Mouse (Mus musculus) lung, embryonic 14.5 days (tissue): Measurements from ENCODE around the gene Atp6ap1. TPM values are rescaled to one million over a fixed set of nuclear protein-coding genes. Genes with fewer than 3 reads are reported as not detected.

Source experiments
- ATAC-seq: fragments of 200-750 bp; cut with Nextera tagmentation; 2 replicates; pipeline ENCODE4 v1.8.0; 2017; ENCODE audit warnings: mild to moderate bottlenecking, moderate TSS enrichment, moderate library complexity; ENCODE audit not compliant: insufficient read depth
- DNase-seq: peaks from one replicate; pipeline ENCODE4 v3.0.0-alpha.2; 2015
- H3K27ac ChIP-seq: fragments of 300-500 bp; sonication (generic); 2 replicates; pipeline ENCODE4 v1.5.1; 2014; ENCODE audit warnings: low read depth, mild to moderate bottlenecking, moderate library complexity
- H3K27me3 ChIP-seq: fragments of 300-500 bp; sonication (generic); 2 replicates; pipeline ENCODE4 v1.6.1; 2014; ENCODE audit warnings: low read length, control low read depth; ENCODE audit not compliant: insufficient read depth
- H3K36me3 ChIP-seq: fragments of 300-500 bp; sonication (generic); 2 replicates; pipeline ENCODE4 v1.6.1; 2014; ENCODE audit warnings: control low read depth; ENCODE audit not compliant: insufficient read depth
- H3K4me1 ChIP-seq: fragments of 300-500 bp; sonication (generic); 2 replicates; pipeline ENCODE4 v1.6.1; 2014; ENCODE audit warnings: antibody characterized with exemption, control low read depth; ENCODE audit not compliant: insufficient read depth
- H3K4me2 ChIP-seq: fragments of 300-500 bp; sonication (generic); 2 replicates; pipeline ENCODE4 v1.6.1; 2014; ENCODE audit warnings: mild to moderate bottlenecking
- H3K4me3 ChIP-seq: fragments of 300-500 bp; sonication (generic); 2 replicates; pipeline ENCODE4 v1.5.1; 2014; ENCODE audit warnings: low read depth, low read length
- H3K9ac ChIP-seq: fragments of 300-500 bp; sonication (generic); 2 replicates; pipeline ENCODE4 v1.6.1; 2014
- H3K9me3 ChIP-seq: fragments of 300-500 bp; sonication (generic); 2 replicates; pipeline ENCODE4 v1.6.1; 2016; ENCODE audit warnings: low read depth, low read length, control low read depth
- CTCF ChIP-seq: IDR thresholded peaks from 2 replicates; pipeline ENCODE4 v1.5.1; 2016; ENCODE audit warnings: antibody characterized with exemption, low read depth
- WGBS: fragments of 180-500 bp; shearing (Covaris S2); extraction: QIAGEN DNeasy Blood & Tissue Kit; methylation state at CpG from one replicate; pipeline ENCODE4 v1.1.7; 2014; 5-methylcytosine and 5-hydroxymethylcytosine counted together
- polyA plus RNA-seq: library from polyadenylated mRNA; unstranded; fragments of >200 nt; fragmentation: Nextera tagmentation; extraction: Ambion mirVana; gene quantifications from 2 replicates; pipeline ENCODE4 v1.2.1, GENCODE M21; 2014

Gene Atp6ap1
- polyA plus RNA-seq, 1 experiment from 2014 or later, result 117 TPM

- Histone ChIP-seq H3K27me3 (no peaks in the 10 kb centered on the region), H3K9me3 (no peaks in the 10 kb centered on the region), H3K27ac (peak within 1 kb of the TSS; percentile 81), H3K36me3 (peaks cover 71% of the 10 kb centered on the region), H3K4me1 (no peaks in the 10 kb centered on the region), H3K4me2 (peak within 1 kb of the TSS; percentile 69), H3K9ac (peak within 1 kb of the TSS; percentile 59), H3K4me3 (peak within 1 kb of the TSS; percentile 55)
- peak; percentile 24 for TF ChIP-seq CTCF
- WGBS, result 12% methylated on average over 40 of the region's 41 CpGs
- ATAC-seq, result peak; percentile 88
- peak; percentile 81 for DNase-seq
Observed at GRCm38 (mm10) chrX:74304867-74305700, 8.2 kb downstream of the Atp6ap1 start, which contains the start of gene Gdi1. Gdi1 (plus strand) TSS chrX:74304998.

GRCm38 (mm10) chrX:74312540-74313464 is 15.9 kb downstream of the Atp6ap1 start, which contains the start of gene Fam50a:
Fam50a (plus strand) TSS chrX:74313033.
- Histone ChIP-seq H3K27me3 (no peaks in the 10 kb centered on the region), H3K4me1 (no peaks in the 10 kb centered on the region), H3K9me3 (no peaks in the 10 kb centered on the region), H3K4me3 (peak within 1 kb of the TSS; percentile 59), H3K9ac (peak within 1 kb of the TSS; percentile 62), H3K36me3 (peaks cover 31% of the 10 kb centered on the region), H3K27ac (peak within 1 kb of the TSS; percentile 77), H3K4me2 (peak within 1 kb of the TSS; percentile 69)
- DNase-seq, result peak; percentile 94
- ATAC-seq, result peak; percentile 98
- TF ChIP-seq CTCF, result no peak
- 10% methylated on average over 58 of the region's 59 CpGs for WGBS

GRCm38 (mm10) chrX:74328725-74329161 is 31.8 kb downstream of the Atp6ap1 start, which contains the start of gene Plxna3:
Plxna3 (plus strand) TSS chrX:74329066.
- H3K4me3 ChIP-seq, result peak within 1 kb of the TSS; percentile 48

GRCm38 (mm10) chrX:74329215-74329671 is 32.3 kb downstream of the Atp6ap1 start:
- ATAC-seq (peak; percentile 27; the same call in 1 of the 2 replicates), DNase-seq (no peak)
- H3K9me3 ChIP-seq, result no peaks in the 10 kb centered on the region
- no peaks in the 10 kb centered on the region for H3K4me1 ChIP-seq
- WGBS, result 18% methylated on average over 10 of the region's 10 CpGs
- H3K9ac ChIP-seq, result peak overlapping the region; percentile 56
- H3K36me3 ChIP-seq, result 0 out of 2 replicates have a peak, but pooled peaks cover 9% of the 10 kb centered on the region
- H3K27ac ChIP-seq, result no peak overlapping the region
- peak overlapping the region; percentile 48 for H3K4me3 ChIP-seq
- H3K4me2 ChIP-seq, result peak overlapping the region; percentile 69
- no peak for TF ChIP-seq CTCF
- no peaks in the 10 kb centered on the region for H3K27me3 ChIP-seq

More at GRCm38 (mm10) chrX:74328725-74329161, 31.8 kb downstream of the Atp6ap1 start, which contains the start of gene Plxna3:
- WGBS, result 7% methylated on average over 19 of the region's 30 CpGs
- Histone ChIP-seq H3K9me3 (no peaks in the 10 kb centered on the region), H3K4me2 (peak within 1 kb of the TSS; percentile 69), H3K4me1 (no peaks in the 10 kb centered on the region), H3K36me3 (0 out of 2 replicates have a peak, but pooled peaks cover 6% of the 10 kb centered on the region), H3K27ac (peak within 1 kb of the TSS; percentile 70; the same call in 1 of the 2 replicates), H3K9ac (peak within 1 kb of the TSS; percentile 56), H3K27me3 (no peaks in the 10 kb centered on the region)
- DNase-seq (peak; percentile 79), ATAC-seq (peak; percentile 95)
- TF ChIP-seq CTCF, result no peak

- H3K9me3 ChIP-seq, result no peaks in the 10 kb centered on the region
- no peaks in the 10 kb centered on the region for H3K27me3 ChIP-seq
- H3K36me3 ChIP-seq, result 0 out of 2 replicates have a peak, but pooled peaks cover 13% of the 10 kb centered on the region
- ATAC-seq (no peak), DNase-seq (no peak)
- TF ChIP-seq CTCF, result no peak
- H3K9ac ChIP-seq, result peak overlapping the region; percentile 56; the same call in 1 of the 2 replicates
- WGBS, result 27% methylated on average over 2 of the region's 2 CpGs
- H3K27ac ChIP-seq, result no peak overlapping the region; the same call in 1 of the 2 replicates
- peak overlapping the region; percentile 69 for H3K4me2 ChIP-seq
- H3K4me3 ChIP-seq, result peak overlapping the region; percentile 48
- no peaks in the 10 kb centered on the region for H3K4me1 ChIP-seq
Observed at GRCm38 (mm10) chrX:74330166-74330930, 33.5 kb downstream of the Atp6ap1 start.
